Mouse (Mus musculus): Measurements from ENCODE around the gene Exoc3l2. TPM values are rescaled to one million over a fixed set of nuclear protein-coding genes. Genes with fewer than 3 reads are reported as not detected.

Exoc3l2 gene
- polyA plus RNA-seq, 1 experiment from 2014 or later: 1.1 TPM

- H3K9ac ChIP-seq (replicated peaks): no peak overlapping the region
- H3K36me3 ChIP-seq (replicated peaks; ENCODE audit: insufficient read depth, low read length): no peaks in the 10 kb centered on the region
- no peaks in the 10 kb centered on the region for H3K9me3 ChIP-seq (ENCODE audit: low read length)
- TF ChIP-seq CTCF (IDR thresholded peaks at IDR 0.05; ENCODE audit: low read depth): no peak
- TF ChIP-seq EP300 (IDR thresholded peaks at IDR 0.05; ENCODE audit: low read depth): no peak
- WGBS (ENCODE audit: insufficient replicate concordance): 2% methylated on average over 4 of the region's 4 CpGs
- H3K4me2 ChIP-seq (ENCODE audit: low read depth, low read length): peak overlapping the region; percentile 77
- DNase-seq (peak; percentile 47), ATAC-seq (peak; percentile 47)
- peaks cover 16% of the 10 kb centered on the region for H3K4me1 ChIP-seq (ENCODE audit: insufficient read depth)
- H3K4me3 ChIP-seq (ENCODE audit: low read depth, low read length): no peak overlapping the region
- H3K27me3 ChIP-seq (ENCODE audit: insufficient read depth, low read length): peaks cover 36% of the 10 kb centered on the region
- H3K27ac ChIP-seq (ENCODE audit: low read depth): peak overlapping the region; percentile 80
Observed at GRCm38 (mm10) chr7:19472403-19472802, 9.3 kb downstream of the Exoc3l2 start.

- Histone ChIP-seq H3K4me1 (ENCODE audit: insufficient read depth) (peaks cover 14% of the 10 kb centered on the region), H3K9ac (replicated peaks) (peak overlapping the region; percentile 44; the same call in 1 of the 2 replicates), H3K27ac (ENCODE audit: low read depth) (peak overlapping the region; percentile 80), H3K9me3 (ENCODE audit: low read length) (no peaks in the 10 kb centered on the region), H3K36me3 (replicated peaks; ENCODE audit: insufficient read depth, low read length) (no peaks in the 10 kb centered on the region), H3K4me3 (ENCODE audit: low read depth, low read length) (peak overlapping the region; percentile 49), H3K4me2 (ENCODE audit: low read depth, low read length) (peak overlapping the region; percentile 77), H3K27me3 (ENCODE audit: insufficient read depth, low read length) (peaks cover 34% of the 10 kb centered on the region)
- WGBS (ENCODE audit: insufficient replicate concordance): under 1% methylated on average over 40 of the region's 89 CpGs
- DNase-seq (peak; percentile 77), ATAC-seq (peak; percentile 67)
- TF ChIP-seq CTCF (IDR thresholded peaks at IDR 0.05; ENCODE audit: low read depth): no peak
- TF ChIP-seq EP300 (IDR thresholded peaks at IDR 0.05; ENCODE audit: low read depth): no peak
Observed at GRCm38 (mm10) chr7:19473875-19474443, 10.8 kb downstream of the Exoc3l2 start.

GRCm38 (mm10) chr7:19477084-19477483 is 14.0 kb downstream of the Exoc3l2 start:
- Histone ChIP-seq H3K4me1 (ENCODE audit: insufficient read depth) (peaks cover 10% of the 10 kb centered on the region), H3K27me3 (ENCODE audit: insufficient read depth, low read length) (peaks cover 28% of the 10 kb centered on the region), H3K4me3 (ENCODE audit: low read depth, low read length) (no peak overlapping the region), H3K36me3 (replicated peaks; ENCODE audit: insufficient read depth, low read length) (no peaks in the 10 kb centered on the region), H3K9ac (replicated peaks) (no peak overlapping the region), H3K27ac (ENCODE audit: low read depth) (no peak overlapping the region), H3K9me3 (ENCODE audit: low read length) (no peaks in the 10 kb centered on the region), H3K4me2 (ENCODE audit: low read depth, low read length) (no peak overlapping the region)
- ATAC-seq: no peak
- TF ChIP-seq EP300 (IDR thresholded peaks at IDR 0.05; ENCODE audit: low read depth) (no peak), CTCF (IDR thresholded peaks at IDR 0.05; ENCODE audit: low read depth) (peak; percentile 40)
- no peak for DNase-seq
- 48% methylated on average over 2 of the region's 2 CpGs for WGBS (ENCODE audit: insufficient replicate concordance)

DNA sequence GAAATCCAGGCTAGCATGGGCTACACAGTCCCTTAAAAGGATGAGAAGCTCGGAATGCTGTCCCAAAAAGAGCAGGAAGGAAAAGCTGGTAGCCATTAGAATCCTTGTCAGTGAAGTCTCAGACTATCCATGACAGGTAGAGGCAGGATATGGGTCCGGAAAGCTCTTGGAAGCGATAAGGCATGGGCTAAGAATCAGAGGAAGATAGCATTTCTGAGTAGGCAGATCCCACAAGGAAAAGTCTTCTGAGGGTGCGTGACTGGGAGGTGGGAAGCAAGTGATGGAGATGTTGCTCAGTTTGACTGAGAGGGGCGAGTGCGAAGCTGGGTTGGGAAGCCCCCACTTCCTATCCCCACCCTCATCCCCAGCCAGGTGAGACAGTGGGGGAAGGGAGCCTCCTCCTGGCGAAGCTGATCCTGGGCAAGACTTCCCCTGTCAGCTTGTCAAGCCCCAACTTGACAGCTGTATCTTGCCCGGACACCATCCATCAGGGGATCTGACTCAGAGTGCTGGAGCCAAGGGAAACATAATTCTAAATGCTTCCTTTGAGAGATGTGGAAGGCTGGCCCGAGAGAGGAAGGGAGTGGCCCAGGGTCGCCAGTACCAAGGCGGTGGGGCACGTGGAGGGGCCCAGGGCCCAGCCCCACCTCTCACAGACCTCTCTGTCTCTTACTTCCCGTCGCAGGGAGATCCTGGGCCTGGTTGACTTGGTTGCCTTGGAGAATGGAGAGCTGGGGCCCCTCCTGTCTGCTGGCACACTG is 14.7 kb downstream of the Exoc3l2 start:
- Histone ChIP-seq H3K9ac (replicated peaks) (no peak overlapping the region), H3K4me3 (ENCODE audit: low read depth, low read length) (no peak overlapping the region), H3K9me3 (ENCODE audit: low read length) (no peaks in the 10 kb centered on the region), H3K27me3 (ENCODE audit: insufficient read depth, low read length) (peaks cover 22% of the 10 kb centered on the region), H3K27ac (ENCODE audit: low read depth) (no peak overlapping the region), H3K4me2 (ENCODE audit: low read depth, low read length) (no peak overlapping the region), H3K36me3 (replicated peaks; ENCODE audit: insufficient read depth, low read length) (no peaks in the 10 kb centered on the region), H3K4me1 (ENCODE audit: insufficient read depth) (peaks cover 5% of the 10 kb centered on the region)
- WGBS (ENCODE audit: insufficient replicate concordance): 34% methylated on average over 14 of the region's 14 CpGs
- DNase-seq (no peak), ATAC-seq (no peak)
- TF ChIP-seq EP300 (IDR thresholded peaks at IDR 0.05; ENCODE audit: low read depth): no peak
- no peak for TF ChIP-seq CTCF (IDR thresholded peaks at IDR 0.05; ENCODE audit: low read depth)

GRCm38 (mm10) chr7:19483281-19483680 is 20.1 kb downstream of the Exoc3l2 start:
- no peak overlapping the region for H3K27ac ChIP-seq (ENCODE audit: low read depth)
- 80% methylated on average over 8 of the region's 8 CpGs for WGBS (ENCODE audit: insufficient replicate concordance)
- no peak overlapping the region for H3K4me3 ChIP-seq (ENCODE audit: low read depth, low read length)
- H3K9me3 ChIP-seq (ENCODE audit: low read length): no peaks in the 10 kb centered on the region
- no peaks in the 10 kb centered on the region for H3K4me1 ChIP-seq (ENCODE audit: insufficient read depth)
- ATAC-seq: no peak
- DNase-seq: no peak
- no peak overlapping the region for H3K9ac ChIP-seq (replicated peaks)
- no peak for TF ChIP-seq EP300 (IDR thresholded peaks at IDR 0.05; ENCODE audit: low read depth)
- TF ChIP-seq CTCF (IDR thresholded peaks at IDR 0.05; ENCODE audit: low read depth): no peak
- H3K27me3 ChIP-seq (ENCODE audit: insufficient read depth, low read length): no peaks in the 10 kb centered on the region
- H3K36me3 ChIP-seq (replicated peaks; ENCODE audit: insufficient read depth, low read length): no peaks in the 10 kb centered on the region
- H3K4me2 ChIP-seq (ENCODE audit: low read depth, low read length): no peak overlapping the region

- H3K4me1 ChIP-seq (ENCODE audit: insufficient read depth): no peaks in the 10 kb centered on the region
- H3K27ac ChIP-seq (ENCODE audit: low read depth): no peak overlapping the region
- no peak overlapping the region for H3K9ac ChIP-seq (replicated peaks)
- no peak overlapping the region for H3K4me3 ChIP-seq (ENCODE audit: low read depth, low read length)
- H3K4me2 ChIP-seq (ENCODE audit: low read depth, low read length): no peak overlapping the region
- WGBS (ENCODE audit: insufficient replicate concordance): 92% methylated on average over 1 of the region's 1 CpGs
- no peak for ATAC-seq
- H3K27me3 ChIP-seq (ENCODE audit: insufficient read depth, low read length): peaks cover 12% of the 10 kb centered on the region; the same call in 1 of the 2 replicates
- H3K36me3 ChIP-seq (replicated peaks; ENCODE audit: insufficient read depth, low read length): no peaks in the 10 kb centered on the region
- TF ChIP-seq CTCF (IDR thresholded peaks at IDR 0.05; ENCODE audit: low read depth) (no peak), EP300 (IDR thresholded peaks at IDR 0.05; ENCODE audit: low read depth) (no peak)
- DNase-seq: no peak
- no peaks in the 10 kb centered on the region for H3K9me3 ChIP-seq (ENCODE audit: low read length)
Observed at GRCm38 (mm10) chr7:19485488-19485887, 22.4 kb downstream of the Exoc3l2 start.
